Mouse (Mus musculus) left cerebral cortex, adult 2 months (tissue): ENCODE results near the gene Tbcb. TPM values are rescaled to one million over a fixed set of nuclear protein-coding genes. Genes with fewer than 3 reads are reported as not detected.

Experiments used
- DNase-seq, 2 experiments: peaks; one replicate each; pipeline ENCODE4 v3.0.0; 2021 to 2022; ENCODE audit warnings: low spot score in 2 of 2, mixed read lengths in 1 of 2; ENCODE audit errors: extremely low spot score in 1 of 2
- H3K27ac ChIP-seq: fragments of 200-600 bp; 2 replicates; pipeline ENCODE4 v1.8.1; 2022
- H3K4me3 ChIP-seq: fragments of 200-600 bp; 2 replicates; pipeline ENCODE4 v1.8.1; 2022
- CTCF ChIP-seq: fragments of 200-600 bp; IDR thresholded peaks from 2 replicates; pipeline ENCODE4 v1.8.1; 2022; ENCODE audit warnings: antibody characterized with exemption, mild to moderate bottlenecking, moderate library complexity
- intact Hi-C: fragments of 180-260 bp; cut with DNase I; formaldehyde crosslinking; loops from one replicate; pipeline ENCODE4 v1.15.1; 2025
- total RNA-seq, 2 experiments: library from RNA; stranded (reverse); gene quantifications; 2 replicates each; pipeline ENCODE4 v1.2.3; 2021

The Tbcb gene
- total RNA-seq, 2 experiments from 2014 or later = 125 to 133 TPM

GRCm38 (mm10) chr7:30200200-30200599 lies 31.9 kb downstream of the Tbcb start:
- TF ChIP-seq CTCF = no peak
- no peak overlapping the region for H3K4me3 ChIP-seq
- intact Hi-C loops = no loop called here
- no peak overlapping the region for H3K27ac ChIP-seq
- no peak for DNase-seq

GRCm38 (mm10) chr7:30199498-30200139 lies 32.5 kb downstream of the Tbcb start:
- no peak for TF ChIP-seq CTCF
- intact Hi-C loops = no loop called here
- Histone ChIP-seq H3K27ac (no peak overlapping the region), H3K4me3 (no peak overlapping the region)
- no peak for DNase-seq

- TF ChIP-seq CTCF = peak; percentile 80
- Histone ChIP-seq H3K27ac (no peak within 1 kb of the TSS), H3K4me3 (peak within 1 kb of the TSS; percentile 21; the same call in 1 of the 2 replicates)
- DNase-seq = peak; percentile 42 to 61
- intact Hi-C loops = no loop called here
Measured at GRCm38 (mm10) chr7:30198481-30198971, 33.5 kb downstream of the Tbcb start, which contains the start of gene Capns1. TSS of gene Capns1 (minus strand) at chr7:30198811.

- no peak overlapping the region for H3K27ac ChIP-seq
- intact Hi-C loops = no loop called here
- no peak for DNase-seq
- no peak overlapping the region for H3K4me3 ChIP-seq
- TF ChIP-seq CTCF = no peak
Measured at GRCm38 (mm10) chr7:30197592-30198129, 34.4 kb downstream of the Tbcb start.

GRCm38 (mm10) chr7:30196171-30196570 lies 35.9 kb downstream of the Tbcb start:
- intact Hi-C loops = no loop called here
- TF ChIP-seq CTCF = no peak
- H3K4me3 ChIP-seq = no peak overlapping the region
- no peak overlapping the region for H3K27ac ChIP-seq
- DNase-seq = no peak

GRCm38 (mm10) chr7:30195461-30195860 lies 36.6 kb downstream of the Tbcb start:
- TF ChIP-seq CTCF = no peak
- DNase-seq = no peak
- peak overlapping the region; percentile 87 for H3K27ac ChIP-seq
- intact Hi-C loops = no loop called here
- H3K4me3 ChIP-seq = peak overlapping the region; percentile 68; the same call in 1 of the 2 replicates

GRCm38 (mm10) chr7:30194884-30195283 lies 37.2 kb downstream of the Tbcb start:
- peak overlapping the region; percentile 87 for H3K27ac ChIP-seq
- intact Hi-C loops = no loop called here
- peak; percentile 94 for DNase-seq
- H3K4me3 ChIP-seq = peak overlapping the region; percentile 68
- TF ChIP-seq CTCF = no peak

GRCm38 (mm10) chr7:30194101-30194831 lies 37.8 kb downstream of the Tbcb start:
- DNase-seq = no peak
- peak overlapping the region; percentile 87 for H3K27ac ChIP-seq
- peak overlapping the region; percentile 68 for H3K4me3 ChIP-seq
- intact Hi-C loops = no loop called here
- TF ChIP-seq CTCF = no peak

GRCm38 (mm10) chr7:30193581-30194100 lies 38.4 kb downstream of the Tbcb start:
- no peak for TF ChIP-seq CTCF
- peak overlapping the region; percentile 68 for H3K4me3 ChIP-seq
- intact Hi-C loops = no loop called here
- peak; percentile 56 to 80 for DNase-seq
- peak overlapping the region; percentile 87; the same call in 1 of the 2 replicates for H3K27ac ChIP-seq

- no peak for DNase-seq
- no peak for TF ChIP-seq CTCF
- intact Hi-C loops = no loop called here
- H3K4me3 ChIP-seq = peak overlapping the region; percentile 68
- H3K27ac ChIP-seq = no peak overlapping the region
Measured at GRCm38 (mm10) chr7:30193013-30193412, 39.1 kb downstream of the Tbcb start.

- no peak for TF ChIP-seq CTCF
- no peak for DNase-seq
- intact Hi-C loops = no loop called here
- Histone ChIP-seq H3K4me3 (no peak overlapping the region), H3K27ac (no peak overlapping the region)
Measured at GRCm38 (mm10) chr7:30192088-30192487, 40.0 kb downstream of the Tbcb start.

- TF ChIP-seq CTCF = no peak
- no peak for DNase-seq
- no peak overlapping the region for H3K4me3 ChIP-seq
- intact Hi-C loops = loop anchor here (10.0 kb wide), 1 partner anchor 246 kb away; no protein-coding TSS in a partner anchor
- no peak overlapping the region for H3K27ac ChIP-seq
Measured at GRCm38 (mm10) chr7:30189116-30189491, 43.0 kb downstream of the Tbcb start.
